ENCODE assay signal across 8 mouse cellular contexts in the genomic region with DNA sequence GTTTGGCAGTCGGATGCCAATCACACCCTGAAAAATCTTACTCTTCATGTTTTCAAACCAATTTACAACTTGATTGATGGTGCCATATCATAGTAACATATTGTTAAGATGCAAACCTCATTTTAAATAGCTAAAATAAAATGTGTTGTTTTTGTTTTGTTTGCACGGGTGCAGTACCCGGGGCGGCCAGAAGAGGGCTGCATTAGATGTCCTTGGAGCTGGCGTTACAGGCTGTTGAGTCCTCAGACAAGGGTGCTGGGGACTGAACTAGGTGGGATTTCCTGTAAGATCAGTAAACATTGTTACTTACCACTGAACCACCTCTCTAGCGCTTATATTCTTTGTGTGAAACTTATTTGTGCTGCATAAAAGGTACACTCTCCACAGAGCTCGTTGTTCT.
DNase-seq lines count a peak whose midpoint lies in the region; ATAC-seq and TF ChIP-seq lines count a peak whose summit lies in the region.

No protein-coding gene starts in this region.

- H3K4me2 ChIP-seq in CH12.LX (ENCODE audit: insufficient read depth, low read depth, poor library complexity, severe bottlenecking): no peak overlapping the region; the same call in 1 of the 2 replicates
- no peak overlapping the region for H3K4me2 ChIP-seq in lung, embryonic 14.5 days

- no peak overlapping the region for H3K9ac ChIP-seq in CH12.LX (ENCODE audit: insufficient read depth, low read depth)
- no peak overlapping the region for H3K9ac ChIP-seq in lung, embryonic 14.5 days

- in situ Hi-C loops in CH12.LX (cut with MboI; ENCODE audit: low pct_ligation_motif_present, low pct_unique_long_range_greater_than_20kb, low sequenced_read_pairs): no loop called here

- 39% methylated on average over 7 of the region's 7 CpGs for WGBS in lung, embryonic 14.5 days

- intact Hi-C loops in left cerebral cortex, postnatal 36 days (cut with DNase I): loop anchor here (5.0 kb wide), 1 partner anchor 64 kb away; the partner anchor contains the start of genes Cep44 and Fbxo8

- no peaks in the 10 kb centered on the region for H3K79me2 ChIP-seq in CH12.LX (replicated peaks; ENCODE audit: control insufficient read depth, extremely low read depth, insufficient read depth, poor library complexity, severe bottlenecking)

- no peaks in the 10 kb centered on the region for H3K9me3 ChIP-seq in CH12.LX (replicated peaks; ENCODE audit: low read length)
- no peaks in the 10 kb centered on the region for H3K9me3 ChIP-seq in lung, embryonic 14.5 days (ENCODE audit: low read depth, low read length)

- peak; percentile 50 to 58 for TF ChIP-seq CTCF in CH12.LX (conservative IDR thresholded peaks at IDR 0.05 in 1 of 2, IDR thresholded peaks at IDR 0.05 in 1 of 2; ENCODE audit: low read depth in 2 of 2, low read length in 2 of 2)
- TF ChIP-seq CTCF in lung, embryonic 14.5 days (IDR thresholded peaks at IDR 0.05; ENCODE audit: low read depth): peak; percentile 75

- H3K27me3 ChIP-seq in CH12.LX (replicated peaks): no peaks in the 10 kb centered on the region
- peaks cover 16% of the 10 kb centered on the region for H3K27me3 ChIP-seq in lung, embryonic 14.5 days (ENCODE audit: insufficient read depth, low read length)

- no peak overlapping the region for H3K4me3 ChIP-seq in CH12.LX (replicated peaks in 1 of 3; ENCODE audit: low read depth in 2 of 3, low read length in 2 of 3, poor library complexity in 1 of 3)
- H3K4me3 ChIP-seq in lung, embryonic 14.5 days (ENCODE audit: low read depth, low read length): no peak overlapping the region

- no peak for TF ChIP-seq POLR2A in CH12.LX (IDR thresholded peaks at IDR 0.05; ENCODE audit: low read depth, low read length)

- H3K4me1 ChIP-seq in CH12.LX (ENCODE audit: control insufficient read depth in 1 of 2, insufficient read depth in 2 of 2): peaks cover 0 to 13% of the 10 kb centered on the region in 2 experiments; a peak in 2 of 4 replicates
- peaks cover 7% of the 10 kb centered on the region; the same call in 1 of the 2 replicates for H3K4me1 ChIP-seq in lung, embryonic 14.5 days (ENCODE audit: insufficient read depth)

- TF ChIP-seq RAD21 in CH12.LX (IDR thresholded peaks at IDR 0.05; ENCODE audit: low read depth, low read length): peak; percentile 10

- H3K27ac ChIP-seq in CH12.LX (ENCODE audit: insufficient read depth, low read depth): no peak overlapping the region
- no peak overlapping the region for H3K27ac ChIP-seq in lung, embryonic 14.5 days (ENCODE audit: low read depth)

- no peaks in the 10 kb centered on the region for H3K36me3 ChIP-seq in CH12.LX (replicated peaks in 1 of 2; ENCODE audit: control insufficient read depth in 1 of 2, insufficient read depth in 1 of 2, low read length in 1 of 2)
- no peaks in the 10 kb centered on the region for H3K36me3 ChIP-seq in lung, embryonic 14.5 days (ENCODE audit: insufficient read depth)

- TF ChIP-seq EP300 in CH12.LX (IDR thresholded peaks at IDR 0.05; ENCODE audit: low read length): no peak

- DNase-seq in heart, postnatal 4 days: peak; percentile 55
- no peak for DNase-seq in heart, adult 11 months
- DNase-seq in 3T3-L1 (ENCODE audit: low read depth, low spot score): peak; percentile 57
- peak; percentile 29 for DNase-seq in CH12.LX (ENCODE audit: extremely low read depth)
- peak; percentile 24 to 28 for DNase-seq in cerebellum, postnatal 36 days
- peak; percentile 54 for DNase-seq in lung, embryonic 14.5 days
- DNase-seq in thymus, postnatal 25 days: peak; percentile 51
- no peak for DNase-seq in left cerebral cortex, postnatal 36 days (ENCODE audit: low spot score in 2 of 2)

- dilution Hi-C loops in CH12.LX (cut with MboI; ENCODE audit: extremely low pct_ligation_motif_present, extremely low pct_unique_long_range_greater_than_20kb, low sequenced_read_pairs): no loop called here

- ATAC-seq in lung, embryonic 14.5 days (ENCODE audit: insufficient read depth): no peak

TF ChIP-seq in CH12.LX, 34 proteins besides CTCF, POLR2A, EP300 and RAD21:
- TF ChIP-seq MEF2A (IDR thresholded peaks at IDR 0.05; ENCODE audit: borderline replicate concordance, low read depth, low read length) (no peak), MYC (IDR thresholded peaks at IDR 0.05; ENCODE audit: low read depth, low read length) (no peak), MAZ (IDR thresholded peaks at IDR 0.05; ENCODE audit: low read depth, low read length) (no peak), JUND (conservative IDR thresholded peaks at IDR 0.05; ENCODE audit: low read depth, low read length) (no peak), PAX5 (IDR thresholded peaks at IDR 0.05; ENCODE audit: low read length) (no peak), TBP (conservative IDR thresholded peaks at IDR 0.05; ENCODE audit: low read depth, low read length) (no peak), ETS1 (conservative IDR thresholded peaks at IDR 0.05; ENCODE audit: low read depth, low read length) (no peak), RCOR1 (conservative IDR thresholded peaks at IDR 0.05; ENCODE audit: low read depth, low read length) (no peak), HCFC1 (IDR thresholded peaks at IDR 0.05; ENCODE audit: low read depth, low read length) (no peak), BHLHE40 (IDR thresholded peaks at IDR 0.05; ENCODE audit: low read depth, low read length) (no peak), MAFK (IDR thresholded peaks at IDR 0.05; ENCODE audit: insufficient replicate concordance, low read length) (no peak), NRF1 (IDR thresholded peaks at IDR 0.05; ENCODE audit: low read depth, low read length) (no peak), ELF1 (IDR thresholded peaks at IDR 0.05; ENCODE audit: low read depth, low read length) (no peak), E2F4 (IDR thresholded peaks at IDR 0.05; ENCODE audit: insufficient replicate concordance, low read depth, low read length) (no peak), ZNF384 (IDR thresholded peaks at IDR 0.05; ENCODE audit: low read depth, low read length) (no peak)

Comparison
In these comparisons a context has a peak if more than half of its experiments do, and no peak if none do; other contexts are left out.
1. DNase-seq: peak in heart, postnatal 4 days (single experiment), 3T3-L1 (single experiment), CH12.LX (single experiment), cerebellum, postnatal 36 days (2 of 2), lung, embryonic 14.5 days (single experiment) and thymus, postnatal 25 days (single experiment); none in heart, adult 11 months (single experiment) and left cerebral cortex, postnatal 36 days (0 of 2).